Mouse (Mus musculus): ENCODE data around the gene Jarid2.

Jarid2 gene

GRCm38 (mm10) chr13:44730146-44730864, 1.0 kb downstream of the Jarid2 start:
- peak; percentile 99 for DNase-seq

- DNase-seq: peak; percentile 92
Measured at GRCm38 (mm10) chr13:44730939-44731551, 1.8 kb downstream of the Jarid2 start.

- DNase-seq: no peak
Measured at GRCm38 (mm10) chr13:44731727-44732441, 2.6 kb downstream of the Jarid2 start.

GRCm38 (mm10) chr13:44732442-44732974, 3.2 kb downstream of the Jarid2 start:
- DNase-seq: no peak

GRCm38 (mm10) chr13:44733036-44733372, 3.7 kb downstream of the Jarid2 start:
- no peak for DNase-seq

GRCm38 (mm10) chr13:44733373-44734111, 4.3 kb downstream of the Jarid2 start:
- DNase-seq: peak; percentile 80

GRCm38 (mm10) chr13:44734441-44734840, 5.2 kb downstream of the Jarid2 start:
- no peak for DNase-seq

- DNase-seq: no peak
Measured at GRCm38 (mm10) chr13:44735088-44735690, 5.9 kb downstream of the Jarid2 start.

- DNase-seq: no peak
Measured at GRCm38 (mm10) chr13:44737297-44737696, 8.0 kb downstream of the Jarid2 start.

GRCm38 (mm10) chr13:44751780-44752179, 22.5 kb downstream of the Jarid2 start:
- DNase-seq: no peak

GRCm38 (mm10) chr13:44753206-44753605, 23.9 kb downstream of the Jarid2 start:
- no peak for DNase-seq

- no peak for DNase-seq
Measured at GRCm38 (mm10) chr13:44755434-44755833, 26.2 kb downstream of the Jarid2 start.

- no peak for DNase-seq
Measured at GRCm38 (mm10) chr13:44758750-44759149, 29.5 kb downstream of the Jarid2 start.

- no peak for DNase-seq
Measured at GRCm38 (mm10) chr13:44760761-44761160, 31.5 kb downstream of the Jarid2 start.

- no peak for DNase-seq
Measured at GRCm38 (mm10) chr13:44763068-44763467, 33.8 kb downstream of the Jarid2 start.

GRCm38 (mm10) chr13:44767751-44768150, 38.5 kb downstream of the Jarid2 start:
- DNase-seq: no peak

GRCm38 (mm10) chr13:44770808-44771605, 41.7 kb downstream of the Jarid2 start:
- no peak for DNase-seq

GRCm38 (mm10) chr13:44772816-44773215, 43.5 kb downstream of the Jarid2 start:
- DNase-seq: no peak

GRCm38 (mm10) chr13:44774351-44774750, 45.1 kb downstream of the Jarid2 start:
- no peak for DNase-seq

GRCm38 (mm10) chr13:44775396-44775795, 46.1 kb downstream of the Jarid2 start:
- no peak for DNase-seq

GRCm38 (mm10) chr13:44780506-44780905, 51.2 kb downstream of the Jarid2 start:
- no peak for DNase-seq

- no peak for DNase-seq
Measured at GRCm38 (mm10) chr13:44781126-44781525, 51.9 kb downstream of the Jarid2 start.
